Mouse (Mus musculus) lung, embryonic 14.5 days (tissue): ENCODE data around the gene Ccl7. TPM values are rescaled to one million over a fixed set of nuclear protein-coding genes. Genes with fewer than 3 reads are reported as not detected.

Experiments
- ATAC-seq: fragments of 200-750 bp; cut with Nextera tagmentation; 2 replicates; pipeline ENCODE4 v1.8.0; 2017; ENCODE audit warnings: mild to moderate bottlenecking, moderate TSS enrichment, moderate library complexity; ENCODE audit not compliant: insufficient read depth
- DNase-seq: peaks from one replicate; pipeline ENCODE4 v3.0.0-alpha.2; 2015
- H3K27ac ChIP-seq: fragments of 300-500 bp; sonication (generic); 2 replicates; pipeline ENCODE4 v1.5.1; 2014; ENCODE audit warnings: low read depth, mild to moderate bottlenecking, moderate library complexity
- H3K27me3 ChIP-seq: fragments of 300-500 bp; sonication (generic); 2 replicates; pipeline ENCODE4 v1.6.1; 2014; ENCODE audit warnings: low read length, control low read depth; ENCODE audit not compliant: insufficient read depth
- H3K36me3 ChIP-seq: fragments of 300-500 bp; sonication (generic); 2 replicates; pipeline ENCODE4 v1.6.1; 2014; ENCODE audit warnings: control low read depth; ENCODE audit not compliant: insufficient read depth
- H3K4me1 ChIP-seq: fragments of 300-500 bp; sonication (generic); 2 replicates; pipeline ENCODE4 v1.6.1; 2014; ENCODE audit warnings: antibody characterized with exemption, control low read depth; ENCODE audit not compliant: insufficient read depth
- H3K4me2 ChIP-seq: fragments of 300-500 bp; sonication (generic); 2 replicates; pipeline ENCODE4 v1.6.1; 2014; ENCODE audit warnings: mild to moderate bottlenecking
- H3K4me3 ChIP-seq: fragments of 300-500 bp; sonication (generic); 2 replicates; pipeline ENCODE4 v1.5.1; 2014; ENCODE audit warnings: low read depth, low read length
- H3K9ac ChIP-seq: fragments of 300-500 bp; sonication (generic); 2 replicates; pipeline ENCODE4 v1.6.1; 2014
- H3K9me3 ChIP-seq: fragments of 300-500 bp; sonication (generic); 2 replicates; pipeline ENCODE4 v1.6.1; 2016; ENCODE audit warnings: low read depth, low read length, control low read depth
- CTCF ChIP-seq: IDR thresholded peaks from 2 replicates; pipeline ENCODE4 v1.5.1; 2016; ENCODE audit warnings: antibody characterized with exemption, low read depth
- WGBS: fragments of 180-500 bp; shearing (Covaris S2); extraction: QIAGEN DNeasy Blood & Tissue Kit; methylation state at CpG from one replicate; pipeline ENCODE4 v1.1.7; 2014; 5-methylcytosine and 5-hydroxymethylcytosine counted together
- polyA plus RNA-seq: library from polyadenylated mRNA; unstranded; fragments of >200 nt; fragmentation: Nextera tagmentation; extraction: Ambion mirVana; gene quantifications from 2 replicates; pipeline ENCODE4 v1.2.1, GENCODE M21; 2014

Ccl7 gene
- polyA plus RNA-seq, 1 experiment from 2014 or later = 13.4 TPM

DNA sequence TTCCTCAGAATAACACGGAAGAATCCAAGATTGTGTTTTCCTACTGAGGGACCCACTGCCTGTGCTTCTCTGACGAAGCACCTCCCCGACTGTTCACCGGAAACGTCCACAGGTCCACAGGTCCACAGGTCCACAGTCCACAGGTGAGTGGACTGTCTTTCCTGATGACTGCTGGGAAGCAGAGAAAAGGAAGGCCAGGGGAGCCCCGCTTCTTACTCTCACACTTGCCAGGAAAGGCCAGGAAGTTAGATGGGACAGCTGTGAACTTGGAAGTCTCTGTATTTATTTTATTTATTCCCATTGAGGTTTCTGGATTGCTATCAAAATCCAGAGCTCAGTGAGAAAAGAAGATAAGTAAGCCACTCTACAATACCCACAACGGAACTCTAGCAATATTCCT lies 8.3 kb downstream of the Ccl7 start:
- ATAC-seq (no peak), DNase-seq (no peak)
- WGBS = 77% methylated on average over 7 of the region's 7 CpGs
- no peak overlapping the region for H3K9ac ChIP-seq
- H3K4me1 ChIP-seq = no peaks in the 10 kb centered on the region
- no peak overlapping the region for H3K4me2 ChIP-seq
- H3K9me3 ChIP-seq = no peaks in the 10 kb centered on the region
- H3K4me3 ChIP-seq = no peak overlapping the region
- no peak for TF ChIP-seq CTCF
- no peaks in the 10 kb centered on the region for H3K36me3 ChIP-seq
- no peak overlapping the region for H3K27ac ChIP-seq
- H3K27me3 ChIP-seq = no peaks in the 10 kb centered on the region

DNA sequence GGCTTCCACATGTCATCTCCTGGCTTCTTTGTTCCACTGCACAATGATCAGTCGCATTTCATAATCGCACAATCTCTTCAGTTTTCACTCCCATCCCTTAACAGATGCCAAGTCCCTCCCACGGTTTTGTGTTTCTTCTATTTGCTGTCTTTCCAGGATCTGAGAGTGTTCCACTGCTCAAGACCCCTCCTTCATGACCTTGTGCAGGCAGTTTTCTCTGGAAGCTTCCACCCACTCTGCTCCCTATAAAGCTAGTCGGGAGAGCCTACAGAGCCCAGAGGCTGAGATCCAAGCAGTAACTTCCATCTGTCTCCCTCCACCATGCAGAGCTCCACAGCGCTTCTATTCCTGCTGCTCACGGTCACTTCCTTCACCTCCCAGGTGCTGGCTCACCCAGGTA lies 12.1 kb downstream of the Ccl7 start, which contains the start of gene Ccl11:
TSS of gene Ccl11 (plus strand) at position 178 of the 400 bp plus-strand sequence.
- WGBS = 58% methylated on average over 6 of the region's 6 CpGs
- H3K4me2 ChIP-seq = peak within 1 kb of the TSS; percentile 50
- no peak; the same call in 1 of the 2 replicates for ATAC-seq

DNA sequence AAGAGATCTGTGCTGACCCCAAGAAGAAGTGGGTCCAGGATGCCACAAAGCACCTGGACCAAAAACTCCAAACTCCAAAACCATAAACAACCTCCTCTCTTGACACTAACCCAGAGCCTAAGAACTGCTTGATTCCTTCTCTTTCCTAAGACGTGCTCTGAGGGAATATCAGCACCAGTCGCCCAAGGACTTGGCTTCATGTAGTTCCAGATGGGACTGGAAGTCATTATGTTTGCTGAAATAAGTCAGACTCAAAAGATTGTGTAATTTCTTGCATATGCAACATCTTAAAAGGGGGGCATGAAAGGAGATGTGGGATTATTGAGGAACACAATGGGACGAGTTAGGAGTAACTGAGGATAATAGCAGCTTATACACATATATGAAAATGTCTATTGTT lies 16.7 kb downstream of the Ccl7 start:
- no peak overlapping the region for H3K9ac ChIP-seq
- no peak for ATAC-seq
- WGBS = 67% methylated on average over 3 of the region's 3 CpGs
- no peak overlapping the region for H3K27ac ChIP-seq
- no peaks in the 10 kb centered on the region for H3K27me3 ChIP-seq
- TF ChIP-seq CTCF = no peak
- DNase-seq = no peak
- no peak overlapping the region for H3K4me2 ChIP-seq
- H3K4me1 ChIP-seq = no peaks in the 10 kb centered on the region
- H3K9me3 ChIP-seq = no peaks in the 10 kb centered on the region
- no peaks in the 10 kb centered on the region for H3K36me3 ChIP-seq
- H3K4me3 ChIP-seq = no peak overlapping the region

More for the DNA sequence above, 12.1 kb downstream of the Ccl7 start, which contains the start of gene Ccl11:
- peak within 1 kb of the TSS; percentile 12; the same call in 1 of the 2 replicates for H3K4me3 ChIP-seq
- no peak for TF ChIP-seq CTCF
- no peaks in the 10 kb centered on the region for H3K27me3 ChIP-seq
- H3K4me1 ChIP-seq = no peaks in the 10 kb centered on the region
- H3K27ac ChIP-seq = no peak within 1 kb of the TSS
- H3K36me3 ChIP-seq = no peaks in the 10 kb centered on the region
- no peaks in the 10 kb centered on the region for H3K9me3 ChIP-seq
- peak; percentile 65 for DNase-seq
- no peak within 1 kb of the TSS; the same call in 1 of the 2 replicates for H3K9ac ChIP-seq

DNA sequence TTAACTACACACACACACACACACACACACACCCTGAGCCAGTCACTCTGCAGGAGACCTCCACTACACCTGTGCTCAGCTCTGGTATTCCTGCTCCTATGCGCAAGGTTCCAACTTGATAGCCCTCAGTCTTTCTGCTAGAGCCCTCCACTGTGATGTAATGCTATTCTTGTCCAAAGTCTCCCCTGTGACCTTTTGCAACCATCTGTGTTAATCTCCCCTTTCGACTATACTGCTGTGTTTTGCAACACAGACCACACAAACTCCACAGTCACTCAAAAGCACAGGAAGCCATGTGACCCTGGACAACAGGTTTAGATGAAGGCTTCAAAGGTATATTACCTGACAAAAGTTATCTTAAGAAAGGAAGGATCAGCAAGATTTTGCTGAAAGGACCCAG lies 17.9 kb downstream of the Ccl7 start:
- Histone ChIP-seq H3K4me2 (no peak overlapping the region), H3K27me3 (no peaks in the 10 kb centered on the region), H3K4me3 (no peak overlapping the region), H3K9me3 (no peaks in the 10 kb centered on the region), H3K27ac (no peak overlapping the region), H3K9ac (no peak overlapping the region), H3K36me3 (no peaks in the 10 kb centered on the region), H3K4me1 (no peaks in the 10 kb centered on the region)
- WGBS = 73% methylated on average over 2 of the region's 2 CpGs
- DNase-seq (no peak), ATAC-seq (no peak)
- no peak for TF ChIP-seq CTCF

DNA sequence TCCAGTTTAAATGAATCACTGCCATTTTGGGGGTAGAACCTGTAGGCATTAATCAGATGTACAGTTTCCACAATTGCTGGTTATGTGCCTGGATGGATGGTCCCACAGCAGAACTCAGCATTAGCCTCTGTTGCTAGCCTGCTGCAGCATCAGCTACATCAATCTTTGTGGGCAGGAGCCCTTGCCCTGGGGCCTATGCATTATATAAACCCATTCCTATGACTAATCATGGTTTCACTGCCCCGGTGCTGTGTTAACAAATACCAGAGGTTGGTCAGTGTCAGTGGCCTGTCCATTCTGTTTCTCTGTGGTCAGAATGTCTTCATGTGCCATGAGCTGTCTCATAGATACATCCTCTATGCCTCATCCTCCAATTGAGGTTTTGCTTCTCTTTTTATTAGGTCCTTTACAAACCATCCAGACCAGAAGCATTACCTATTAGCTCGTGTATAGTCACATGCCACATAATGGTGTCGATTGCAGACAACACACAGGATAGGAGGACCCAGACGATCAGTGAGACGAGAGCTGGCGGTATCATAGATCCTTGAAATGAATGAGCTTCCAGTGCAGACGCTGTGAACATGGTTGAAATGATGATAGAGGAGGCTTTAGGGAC lies 21.6 kb downstream of the Ccl7 start:
- Histone ChIP-seq H3K4me1 (no peaks in the 10 kb centered on the region), H3K9me3 (no peaks in the 10 kb centered on the region), H3K4me2 (no peak overlapping the region), H3K27ac (no peak overlapping the region), H3K4me3 (no peak overlapping the region), H3K27me3 (no peaks in the 10 kb centered on the region), H3K36me3 (no peaks in the 10 kb centered on the region), H3K9ac (no peak overlapping the region)
- ATAC-seq (no peak), DNase-seq (no peak)
- no peak for TF ChIP-seq CTCF
- WGBS = 77% methylated on average over 7 of the region's 7 CpGs

DNA sequence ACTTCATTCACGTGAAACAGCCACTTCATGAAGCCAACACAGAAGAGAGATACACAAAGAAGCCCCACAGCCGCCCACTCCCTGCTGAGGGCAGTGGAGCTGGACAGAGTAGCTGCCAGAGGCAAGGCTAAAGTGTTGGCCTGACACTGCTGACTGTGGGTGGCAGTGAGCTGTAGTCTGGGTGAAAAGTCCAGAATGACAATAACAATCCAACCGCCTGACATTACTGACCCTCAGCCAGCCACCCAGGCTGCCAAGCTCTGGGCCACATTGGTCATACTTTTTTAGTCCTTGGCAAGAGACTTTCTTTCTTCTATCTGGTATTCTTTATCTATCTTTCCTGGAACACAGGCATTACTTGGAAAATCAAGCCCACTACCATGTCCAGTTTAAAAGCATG lies 25.6 kb downstream of the Ccl7 start:
- no peaks in the 10 kb centered on the region for H3K9me3 ChIP-seq
- no peak overlapping the region for H3K9ac ChIP-seq
- no peaks in the 10 kb centered on the region for H3K36me3 ChIP-seq
- DNase-seq (no peak), ATAC-seq (no peak)
- H3K27me3 ChIP-seq = no peaks in the 10 kb centered on the region
- TF ChIP-seq CTCF = no peak
- H3K4me3 ChIP-seq = no peak overlapping the region
- 70% methylated on average over 3 of the region's 3 CpGs for WGBS
- H3K27ac ChIP-seq = no peak overlapping the region
- no peaks in the 10 kb centered on the region for H3K4me1 ChIP-seq
- no peak overlapping the region for H3K4me2 ChIP-seq

DNA sequence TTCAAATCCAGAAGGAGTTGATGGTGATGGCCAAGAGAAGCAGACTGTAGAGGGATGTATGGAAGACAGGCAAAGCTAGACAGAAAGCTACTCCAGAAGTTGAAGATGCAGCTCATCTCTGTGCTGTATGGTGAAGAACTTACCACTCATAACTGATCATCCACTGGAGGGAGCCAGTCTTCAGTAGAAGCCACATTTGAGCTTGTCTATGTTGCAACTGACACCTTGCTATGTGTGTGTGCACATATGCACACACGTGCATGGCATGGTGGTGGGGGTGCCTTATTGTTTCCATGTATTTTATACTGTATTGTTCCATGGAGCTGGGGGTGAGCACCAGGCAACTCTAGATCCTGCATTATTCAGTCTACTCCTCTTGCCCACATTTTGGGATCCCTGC lies 26.9 kb downstream of the Ccl7 start:
- no peak overlapping the region for H3K4me2 ChIP-seq
- TF ChIP-seq CTCF = no peak
- H3K4me3 ChIP-seq = no peak overlapping the region
- no peak overlapping the region for H3K9ac ChIP-seq
- no peaks in the 10 kb centered on the region for H3K36me3 ChIP-seq
- H3K4me1 ChIP-seq = no peaks in the 10 kb centered on the region
- no peaks in the 10 kb centered on the region for H3K9me3 ChIP-seq
- 70% methylated on average over 1 of the region's 1 CpGs for WGBS
- DNase-seq (no peak), ATAC-seq (no peak)
- H3K27me3 ChIP-seq = no peaks in the 10 kb centered on the region
- H3K27ac ChIP-seq = no peak overlapping the region
